In genomic region chr5:45449206-45449605, GRCm38 (mm10) we compare ENCODE assay signal across 8 mouse cellular contexts. TPM values are rescaled to one million over a fixed set of nuclear protein-coding genes. Genes with fewer than 3 reads are reported as not detected.
DNase-seq lines count a peak whose midpoint lies in the region; ATAC-seq and TF ChIP-seq lines count a peak whose summit lies in the region.

No protein-coding gene starts in this region.

- TF ChIP-seq CTCF in layer of hippocampus, adult 2 months (conservative IDR thresholded peaks at IDR 0.05) = no peak

- H3K9ac ChIP-seq in midbrain, embryonic 13.5 days (replicated peaks) = peak overlapping the region; percentile 79

- no peak for ATAC-seq in midbrain, embryonic 13.5 days

- H3K4me3 ChIP-seq in layer of hippocampus, adult 2 months = peak overlapping the region; percentile 63
- H3K4me3 ChIP-seq in brown adipose tissue, adult 24 weeks (ENCODE audit: insufficient read depth, low read depth, low read length) = peak overlapping the region; percentile 66
- peak overlapping the region; percentile 79 for H3K4me3 ChIP-seq in hindbrain, embryonic 10.5 days
- H3K4me3 ChIP-seq in midbrain, embryonic 13.5 days (replicated peaks) = peak overlapping the region; percentile 74

- H3K27me3 ChIP-seq in hindbrain, embryonic 10.5 days (ENCODE audit: insufficient read depth, poor library complexity, severe bottlenecking) = no peaks in the 10 kb centered on the region
- no peaks in the 10 kb centered on the region; the same call in 1 of the 2 replicates for H3K27me3 ChIP-seq in midbrain, embryonic 13.5 days

- peak overlapping the region; percentile 79 for H3K27ac ChIP-seq in layer of hippocampus, adult 2 months
- peak overlapping the region; percentile 40 for H3K27ac ChIP-seq in brown adipose tissue, adult 24 weeks (replicated peaks; ENCODE audit: low read depth, low read length)
- H3K27ac ChIP-seq in hindbrain, embryonic 10.5 days = no peak overlapping the region
- 0 out of 2 replicates have a peak overlapping the region, but pooled peaks have one; percentile 80 for H3K27ac ChIP-seq in midbrain, embryonic 13.5 days

- intact Hi-C loops in gastrocnemius, postnatal 14 days (cut with DNase I; ENCODE audit: low total_unique reads) = no loop called here

- DNase-seq in layer of hippocampus, adult 2 months (ENCODE audit: low spot score in 2 of 2) = no peak
- no peak for DNase-seq in layer of hippocampus, adult 11-12 months (ENCODE audit: low spot score)
- peak; percentile 14 for DNase-seq in hindbrain, embryonic 10.5 days (ENCODE audit: low spot score)
- no peak for DNase-seq in urinary bladder, postnatal 36 days (ENCODE audit: low spot score in 2 of 2)
- no peak for DNase-seq in gastrocnemius, postnatal 14 days
- no peak for DNase-seq in adrenal gland, postnatal 25 days

- H3K4me2 ChIP-seq in midbrain, embryonic 13.5 days (replicated peaks) = peak overlapping the region; percentile 94

- H3K36me3 ChIP-seq in hindbrain, embryonic 10.5 days = peaks cover 17% of the 10 kb centered on the region
- 0 out of 2 replicates have a peak, but pooled peaks cover under 1% of the 10 kb centered on the region for H3K36me3 ChIP-seq in midbrain, embryonic 13.5 days

- WGBS in hindbrain, embryonic 10.5 days = 5% methylated on average over 8 of the region's 8 CpGs
- 4% methylated on average over 8 of the region's 8 CpGs for WGBS in midbrain, embryonic 13.5 days

- peaks cover 10% of the 10 kb centered on the region for H3K4me1 ChIP-seq in brown adipose tissue, adult 24 weeks (ENCODE audit: control insufficient read depth, insufficient read depth, insufficient read length, low read length)
- H3K4me1 ChIP-seq in hindbrain, embryonic 10.5 days (replicated peaks) = peaks cover 27% of the 10 kb centered on the region
- H3K4me1 ChIP-seq in midbrain, embryonic 13.5 days (replicated peaks) = peaks cover 22% of the 10 kb centered on the region

- H3K9me3 ChIP-seq in hindbrain, embryonic 10.5 days = no peaks in the 10 kb centered on the region
- H3K9me3 ChIP-seq in midbrain, embryonic 13.5 days = no peaks in the 10 kb centered on the region

RNA-seq across cellular contexts. Expression of gene Qdpr, which starts 0.8 kb away (rescaled TPM):
- 100 to 1,000 TPM; 167 to 169 TPM for total RNA-seq in layer of hippocampus, adult 2 months (2021)
- 113 and 132 TPM in 2 replicates for polyA plus RNA-seq in brown adipose tissue, adult 24 weeks (2012; ENCODE audit: insufficient read depth, insufficient read length, missing spikeins)
- 123 and 130 TPM in 2 replicates for polyA plus RNA-seq in hindbrain, embryonic 10.5 days (2016; fragmentation: Nextera tagmentation; extraction: Ambion mirVana)
- polyA plus RNA-seq in midbrain, embryonic 13.5 days (2015; fragmentation: Nextera tagmentation; extraction: Ambion mirVana) = 116 and 119 TPM in 2 replicates
- 100 to 1,000 TPM; 101 to 112 TPM for total RNA-seq in gastrocnemius, postnatal 14 days (2021)
- total RNA-seq in adrenal gland, postnatal 25 days (2021) = 121 and 129 TPM in 2 replicates

RNA-seq across cellular contexts. Expression of gene Clrn2, which starts 4.3 kb away (rescaled TPM):
- under 1 TPM; 0.39 to 0.54 TPM for total RNA-seq in layer of hippocampus, adult 2 months (2021)
- not detected in 2 replicates for polyA plus RNA-seq in brown adipose tissue, adult 24 weeks (2012; ENCODE audit: insufficient read depth, insufficient read length, missing spikeins)
- 0.27 TPM in 1 of 2 replicates, not detected in the other for polyA plus RNA-seq in hindbrain, embryonic 10.5 days (2016; fragmentation: Nextera tagmentation; extraction: Ambion mirVana)
- polyA plus RNA-seq in midbrain, embryonic 13.5 days (2015; fragmentation: Nextera tagmentation; extraction: Ambion mirVana) = 0.64 TPM in 1 of 2 replicates, not detected in the other
- total RNA-seq in gastrocnemius, postnatal 14 days (2021) = not detected
- not detected in 2 replicates for total RNA-seq in adrenal gland, postnatal 25 days (2021)

RNA-seq across cellular contexts. Expression of gene Lap3, which starts 44.0 kb away (rescaled TPM):
- 10 to 100 TPM; 54.3 to 58.7 TPM for total RNA-seq in layer of hippocampus, adult 2 months (2021)
- 69.2 and 70.1 TPM in 2 replicates for polyA plus RNA-seq in brown adipose tissue, adult 24 weeks (2012; ENCODE audit: insufficient read depth, insufficient read length, missing spikeins)
- 82.3 and 103 TPM in 2 replicates for polyA plus RNA-seq in hindbrain, embryonic 10.5 days (2016; fragmentation: Nextera tagmentation; extraction: Ambion mirVana)
- 36.7 and 40.0 TPM in 2 replicates for polyA plus RNA-seq in midbrain, embryonic 13.5 days (2015; fragmentation: Nextera tagmentation; extraction: Ambion mirVana)
- total RNA-seq in gastrocnemius, postnatal 14 days (2021) = 10 to 100 TPM; 72.6 to 76.4 TPM
- 54.5 and 61.8 TPM in 2 replicates for total RNA-seq in adrenal gland, postnatal 25 days (2021)
